Mouse (Mus musculus): Measurements from ENCODE around the gene Ism1. TPM values are rescaled to one million over a fixed set of nuclear protein-coding genes. Genes with fewer than 3 reads are reported as not detected.

Ism1 gene
- total and polyA plus RNA-seq, 3 experiments, result not detected

DNA sequence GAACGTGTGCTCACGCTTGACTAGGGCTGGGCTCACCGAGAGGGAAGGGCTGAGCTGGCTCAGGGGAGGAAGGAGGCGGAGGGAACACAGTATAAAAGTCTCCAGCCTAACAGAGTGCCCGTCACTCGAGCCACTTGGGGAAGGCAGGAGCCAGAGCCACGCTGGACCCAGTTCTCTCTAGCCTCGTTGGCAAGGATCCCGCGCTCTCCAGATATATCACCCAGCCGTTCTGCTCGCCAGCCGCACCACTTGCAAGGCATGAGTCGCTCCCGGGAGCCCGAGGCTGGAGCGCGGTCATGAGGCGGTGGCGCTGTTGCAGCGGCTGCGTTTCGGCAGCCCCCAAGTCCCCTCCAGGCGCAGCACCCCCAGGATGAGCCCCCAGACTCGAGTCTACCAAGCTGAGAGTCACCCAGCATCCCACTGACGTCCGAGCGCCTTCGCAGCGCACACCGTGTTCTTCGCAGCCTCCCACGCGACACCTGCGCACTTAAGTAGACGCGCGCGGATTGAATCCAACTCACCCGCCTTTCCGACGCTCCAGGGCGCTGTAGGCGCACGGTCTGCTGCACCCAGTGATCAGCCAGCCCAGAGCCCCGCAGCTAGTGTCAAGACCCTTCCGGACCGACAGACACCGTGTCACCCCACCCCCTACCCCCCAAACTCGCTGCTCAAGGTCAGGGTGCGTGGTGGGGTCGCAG, 764 bp upstream of the Ism1 start:
- dilution Hi-C loops (cut with MboI; ENCODE audit: extremely low pct_ligation_motif_present, extremely low pct_unique_long_range_greater_than_20kb, low sequenced_read_pairs), result no loop called here
- no peak overlapping the region for H3K4me2 ChIP-seq (ENCODE audit: insufficient read depth, low read depth, poor library complexity, severe bottlenecking)
- H3K4me1 ChIP-seq (ENCODE audit: control insufficient read depth in 1 of 2, insufficient read depth in 2 of 2), result no peaks in the 10 kb centered on the region
- TF ChIP-seq PAX5 (IDR thresholded peaks at IDR 0.05; ENCODE audit: low read length) (no peak), POLR2AphosphoS2 (IDR thresholded peaks at IDR 0.05; ENCODE audit: low read depth, low read length) (no peak), TCF12 (IDR thresholded peaks at IDR 0.05; ENCODE audit: low read depth, low read length) (no peak), SIN3A (IDR thresholded peaks at IDR 0.05; ENCODE audit: low read length) (no peak), MAFK (IDR thresholded peaks at IDR 0.05; ENCODE audit: insufficient replicate concordance, low read length) (no peak)
- H3K27me3 ChIP-seq (replicated peaks), result no peaks in the 10 kb centered on the region
- no peaks in the 10 kb centered on the region for H3K79me2 ChIP-seq (replicated peaks; ENCODE audit: control insufficient read depth, extremely low read depth, insufficient read depth, poor library complexity, severe bottlenecking)
- in situ Hi-C loops (cut with MboI; ENCODE audit: low pct_ligation_motif_present, low pct_unique_long_range_greater_than_20kb, low sequenced_read_pairs), result no loop called here
- H3K9ac ChIP-seq (ENCODE audit: insufficient read depth, low read depth), result no peak overlapping the region
- DNase-seq (ENCODE audit: extremely low read depth), result no peak
- H3K4me3 ChIP-seq (replicated peaks in 1 of 3; ENCODE audit: low read depth in 2 of 3, low read length in 2 of 3, poor library complexity in 1 of 3), result no peak overlapping the region
- no peaks in the 10 kb centered on the region for H3K36me3 ChIP-seq (replicated peaks in 1 of 2; ENCODE audit: control insufficient read depth in 1 of 2, insufficient read depth in 1 of 2, low read length in 1 of 2)
- peaks cover 17% of the 10 kb centered on the region for H3K9me3 ChIP-seq (replicated peaks; ENCODE audit: low read length)
- H3K27ac ChIP-seq (ENCODE audit: insufficient read depth, low read depth), result no peak overlapping the region

DNA sequence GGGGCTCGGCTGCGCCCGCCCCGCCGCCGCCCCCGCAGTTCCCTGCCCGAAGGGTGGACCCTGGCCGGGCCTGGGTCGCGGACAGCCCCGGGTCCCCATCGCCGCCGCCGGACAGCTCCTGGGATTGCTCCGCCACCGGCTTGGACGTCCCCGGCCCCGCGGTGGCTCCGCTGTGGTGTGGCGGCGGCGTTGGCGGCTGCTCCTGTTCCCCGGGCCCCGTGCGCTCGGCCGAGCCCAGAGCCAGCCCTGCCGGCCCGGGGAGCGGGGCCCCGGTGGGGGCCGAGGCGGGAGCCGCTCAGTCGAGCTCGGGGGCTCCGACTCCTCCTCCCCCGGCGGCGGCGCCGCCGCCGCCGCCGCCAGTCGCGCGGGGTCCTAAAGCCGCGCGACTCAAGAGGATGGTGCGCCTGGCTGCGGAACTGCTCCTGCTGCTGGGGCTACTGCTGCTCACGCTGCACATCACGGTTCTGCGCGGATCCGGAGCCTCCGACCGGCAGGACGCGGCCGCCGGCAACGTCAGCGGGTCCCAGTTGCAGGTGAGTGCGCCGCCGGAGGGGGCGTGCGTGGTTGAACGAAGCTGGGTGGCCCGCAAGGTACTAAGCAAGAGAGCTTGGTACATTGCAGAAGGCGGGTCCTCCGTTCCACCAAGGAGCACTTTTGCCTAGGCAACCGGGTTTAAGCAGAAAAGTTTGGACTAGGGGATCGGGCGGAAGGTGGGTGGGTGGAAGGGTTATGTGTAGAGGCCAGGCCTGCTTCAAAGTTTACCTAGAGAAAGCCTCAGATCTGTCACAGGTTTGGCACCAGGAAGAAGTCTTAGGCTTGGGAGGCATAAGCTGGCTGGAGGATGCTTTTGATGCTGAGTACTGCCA, 530 bp downstream of the Ism1 start:
- DNase-seq (ENCODE audit: extremely low read depth), result no peak
- H3K9ac ChIP-seq (ENCODE audit: insufficient read depth, low read depth), result no peak overlapping the region
- no peaks in the 10 kb centered on the region for H3K4me1 ChIP-seq (ENCODE audit: control insufficient read depth in 1 of 2, insufficient read depth in 2 of 2)
- no peak overlapping the region for H3K4me3 ChIP-seq (replicated peaks in 1 of 3; ENCODE audit: low read depth in 2 of 3, low read length in 2 of 3, poor library complexity in 1 of 3)
- dilution Hi-C loops (cut with MboI; ENCODE audit: extremely low pct_ligation_motif_present, extremely low pct_unique_long_range_greater_than_20kb, low sequenced_read_pairs), result no loop called here
- H3K9me3 ChIP-seq (replicated peaks; ENCODE audit: low read length), result peaks cover 17% of the 10 kb centered on the region
- no peak overlapping the region for H3K27ac ChIP-seq (ENCODE audit: insufficient read depth, low read depth)
- no peaks in the 10 kb centered on the region for H3K79me2 ChIP-seq (replicated peaks; ENCODE audit: control insufficient read depth, extremely low read depth, insufficient read depth, poor library complexity, severe bottlenecking)
- no peak overlapping the region for H3K4me2 ChIP-seq (ENCODE audit: insufficient read depth, low read depth, poor library complexity, severe bottlenecking)
- no peaks in the 10 kb centered on the region for H3K36me3 ChIP-seq (replicated peaks in 1 of 2; ENCODE audit: control insufficient read depth in 1 of 2, insufficient read depth in 1 of 2, low read length in 1 of 2)
- H3K27me3 ChIP-seq (replicated peaks), result no peaks in the 10 kb centered on the region
- in situ Hi-C loops (cut with MboI; ENCODE audit: low pct_ligation_motif_present, low pct_unique_long_range_greater_than_20kb, low sequenced_read_pairs), result no loop called here
- no peak for TF ChIP-seq ZC3H11A (IDR thresholded peaks at IDR 0.05; ENCODE audit: low read depth, low read length)
- no peak for TF ChIP-seq MAFK (IDR thresholded peaks at IDR 0.05; ENCODE audit: insufficient replicate concordance, low read length)
- TF ChIP-seq MAX (IDR thresholded peaks at IDR 0.05; ENCODE audit: low read length), result no peak
- no peak for TF ChIP-seq JUN (IDR thresholded peaks at IDR 0.05; ENCODE audit: insufficient read depth, low read depth, low read length)
- TF ChIP-seq IRF4 (IDR thresholded peaks at IDR 0.05; ENCODE audit: low read depth, low read length), result no peak
- no peak for TF ChIP-seq BHLHE40 (IDR thresholded peaks at IDR 0.05; ENCODE audit: low read depth, low read length)
- TF ChIP-seq EP300 (IDR thresholded peaks at IDR 0.05; ENCODE audit: low read length), result no peak
- no peak for TF ChIP-seq JUND (conservative IDR thresholded peaks at IDR 0.05; ENCODE audit: low read depth, low read length)
- no peak for TF ChIP-seq HCFC1 (IDR thresholded peaks at IDR 0.05; ENCODE audit: low read depth, low read length)
- no peak for TF ChIP-seq NRF1 (IDR thresholded peaks at IDR 0.05; ENCODE audit: low read depth, low read length)
- TF ChIP-seq POLR2A (IDR thresholded peaks at IDR 0.05; ENCODE audit: low read depth, low read length), result no peak
- no peak for TF ChIP-seq MXI1 (IDR thresholded peaks at IDR 0.05; ENCODE audit: low read depth, low read length)
- no peak for TF ChIP-seq ZMIZ1 (IDR thresholded peaks at IDR 0.05; ENCODE audit: low read depth, low read length)
- TF ChIP-seq CHD2 (IDR thresholded peaks at IDR 0.05; ENCODE audit: low read length), result no peak
- TF ChIP-seq TBP (conservative IDR thresholded peaks at IDR 0.05; ENCODE audit: low read depth, low read length), result no peak
- no peak for TF ChIP-seq USF1 (IDR thresholded peaks at IDR 0.05; ENCODE audit: low read depth, low read length)
- no peak for TF ChIP-seq MAZ (IDR thresholded peaks at IDR 0.05; ENCODE audit: low read depth, low read length)
- no peak for TF ChIP-seq ZKSCAN1 (IDR thresholded peaks at IDR 0.05; ENCODE audit: borderline replicate concordance, low read depth, low read length)
- TF ChIP-seq RCOR1 (conservative IDR thresholded peaks at IDR 0.05; ENCODE audit: low read depth, low read length), result no peak
- no peak for TF ChIP-seq MEF2A (IDR thresholded peaks at IDR 0.05; ENCODE audit: borderline replicate concordance, low read depth, low read length)

All from CH12.LX (cell line).